Mouse (Mus musculus) small intestine, adult 2 months (tissue): ENCODE results near the gene Rab11b. TPM values are rescaled to one million over a fixed set of nuclear protein-coding genes. Genes with fewer than 3 reads are reported as not detected.
A peak's percentile ranks its signal among the peaks of the same experiment; 100 is the strongest.
"Not testable (repeated sequence)": the region's sequence is repeated elsewhere in the genome, so short reads cannot be mapped to it uniquely, and the experiment has no call there.

Experiments used
- H3K27ac ChIP-seq: fragments of 200-500 bp; 2 replicates; pipeline ENCODE4 v1.5.1; 2012; ENCODE audit warnings: low read depth, low read length, control low read depth, inconsistent platforms; ENCODE audit not compliant: insufficient read depth
- H3K27me3 ChIP-seq: fragments of 200-500 bp; 2 replicates; pipeline ENCODE4 v1.6.1; 2012; ENCODE audit warnings: mild to moderate bottlenecking, moderate library complexity, low read length, inconsistent platforms; ENCODE audit not compliant: control insufficient read depth, insufficient read depth
- H3K36me3 ChIP-seq: fragments of 200-500 bp; 2 replicates; pipeline ENCODE4 v1.6.1; 2012; ENCODE audit warnings: mild to moderate bottlenecking, low read length, control low read depth, inconsistent platforms; ENCODE audit not compliant: control insufficient read depth, insufficient read depth
- H3K4me1 ChIP-seq: fragments of 200-500 bp; 2 replicates; pipeline ENCODE4 v1.6.1; 2012; ENCODE audit warnings: low read length, inconsistent platforms, mixed read lengths; ENCODE audit not compliant: control insufficient read depth, insufficient read depth, insufficient read length
- H3K4me3 ChIP-seq: fragments of 200-500 bp; 2 replicates; pipeline ENCODE4 v1.5.1; 2012; ENCODE audit warnings: low read depth, mild to moderate bottlenecking, control low read depth, inconsistent platforms, low read length, moderate library complexity
- CTCF ChIP-seq: fragments of 200-500 bp; IDR thresholded peaks from 2 replicates; pipeline ENCODE4 v1.5.1; 2012; ENCODE audit warnings: low read depth, mild to moderate bottlenecking, control low read depth, inconsistent platforms, low read length, moderate library complexity, mixed read lengths; ENCODE audit not compliant: insufficient replicate concordance, insufficient read length; ENCODE audit errors: extremely low read depth
- POLR2A ChIP-seq: fragments of 200-500 bp; IDR thresholded peaks from 2 replicates; pipeline ENCODE4 v1.6.1; 2012; ENCODE audit warnings: low read depth, mild to moderate bottlenecking, control low read depth, inconsistent platforms, low read length, moderate library complexity
- WGBS: fragments of 180-500 bp; shearing (Covaris S2); methylation state at CpG from one replicate; pipeline ENCODE4 v1.1.7; 2018; 5-methylcytosine and 5-hydroxymethylcytosine counted together
- polyA plus RNA-seq: library from polyadenylated mRNA; depleted of rRNA; stranded (reverse); fragments of >200 nt; gene quantifications from 2 replicates; pipeline ENCODE4 v1.2.3, GENCODE M21; 2012

Gene Rab11b
- polyA plus RNA-seq, 1 experiment: 431 TPM

- Histone ChIP-seq H3K36me3 (peaks cover 23% of the 10 kb centered on the region), H3K4me3 (no peak overlapping the region), H3K27ac (no peak overlapping the region), H3K27me3 (no peaks in the 10 kb centered on the region), H3K4me1 (peaks cover 15% of the 10 kb centered on the region)
- TF ChIP-seq CTCF (no peak), POLR2A (no peak)
- 88% methylated on average over 2 of the region's 2 CpGs for WGBS
These were observed 8.0 kb downstream of the Rab11b start for GRCm38 (mm10) chr17:33752297-33752696.

DNA sequence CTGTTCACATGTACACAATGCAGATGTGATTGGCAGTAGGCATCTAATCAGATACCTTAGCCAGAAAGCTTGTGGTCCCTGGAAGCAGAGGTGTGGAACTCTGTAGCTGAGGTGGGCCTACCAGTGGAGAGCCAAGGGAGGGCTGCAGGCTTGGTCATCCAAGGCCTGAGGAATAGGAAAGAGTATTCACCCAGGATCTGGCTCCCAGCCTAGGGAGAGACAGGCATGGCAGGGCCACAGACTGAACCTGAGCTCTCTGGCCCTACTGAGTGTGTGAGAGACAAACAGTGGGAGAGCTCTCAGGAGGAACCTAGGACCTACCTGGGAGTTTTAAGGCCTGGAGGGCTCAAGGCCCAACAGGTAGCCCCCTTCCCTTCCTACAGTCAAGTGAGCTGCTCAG is 9.1 kb downstream of the Rab11b start:
- no peak overlapping the region for H3K27ac ChIP-seq
- TF ChIP-seq POLR2A: no peak
- TF ChIP-seq CTCF: no peak
- H3K4me3 ChIP-seq: no peak overlapping the region
- H3K4me1 ChIP-seq: peaks cover 10% of the 10 kb centered on the region; the same call in 1 of the 2 replicates
- H3K36me3 ChIP-seq: peaks cover 26% of the 10 kb centered on the region
- no peaks in the 10 kb centered on the region for H3K27me3 ChIP-seq

DNA sequence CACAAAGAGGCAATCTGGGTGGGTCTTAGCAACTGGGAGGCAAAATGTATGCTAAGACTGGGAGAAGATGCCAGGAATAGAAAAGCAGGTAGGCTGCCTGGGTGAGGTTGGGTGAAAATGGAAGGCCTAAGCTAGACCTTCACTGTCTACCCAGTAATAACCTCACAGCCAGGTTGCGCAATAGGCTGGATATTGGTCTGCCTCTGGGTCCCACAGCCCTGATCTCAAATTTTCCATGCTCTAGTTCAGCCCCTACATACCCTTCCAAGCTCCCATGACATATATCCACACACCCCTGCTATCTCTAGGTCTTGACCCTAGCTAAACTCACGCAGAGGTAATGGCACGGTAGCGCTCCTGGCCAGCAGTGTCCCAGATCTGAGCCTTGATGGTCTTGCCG is 10.9 kb downstream of the Rab11b start:
- Histone ChIP-seq H3K4me3 (no peak overlapping the region), H3K27me3 (no peaks in the 10 kb centered on the region), H3K4me1 (no peaks in the 10 kb centered on the region; the same call in 1 of the 2 replicates), H3K36me3 (peaks cover 28% of the 10 kb centered on the region), H3K27ac (no peak overlapping the region)
- TF ChIP-seq CTCF (no peak), POLR2A (no peak)
- WGBS: 89% methylated on average over 5 of the region's 5 CpGs

DNA sequence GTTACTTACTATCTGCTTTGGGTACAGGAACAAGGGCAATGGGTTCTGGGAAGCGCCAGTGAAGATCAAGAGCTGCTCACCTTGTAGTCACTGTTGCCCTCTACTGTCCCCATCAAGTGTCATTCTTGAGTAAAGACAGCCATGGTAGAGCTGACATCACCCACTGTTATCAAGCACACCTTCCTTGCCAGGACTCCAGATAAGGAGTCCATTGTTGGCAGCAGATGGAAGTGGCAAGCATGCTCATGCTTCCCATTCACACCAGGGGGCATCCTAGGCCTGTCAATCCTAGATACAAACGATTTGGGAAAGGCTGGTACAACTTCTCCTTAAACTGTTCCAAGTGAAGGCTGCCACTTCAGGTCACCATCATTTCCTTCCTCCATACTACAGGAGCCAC is 14.3 kb downstream of the Rab11b start:
- H3K27ac ChIP-seq: no peak overlapping the region
- WGBS: 20% methylated on average over 2 of the region's 2 CpGs
- TF ChIP-seq CTCF: peak; percentile 73; the same call in 1 of the 2 replicates
- no peak for TF ChIP-seq POLR2A
- no peak overlapping the region for H3K4me3 ChIP-seq
- H3K36me3 ChIP-seq: peaks cover 28% of the 10 kb centered on the region
- no peaks in the 10 kb centered on the region for H3K27me3 ChIP-seq
- H3K4me1 ChIP-seq: no peaks in the 10 kb centered on the region; the same call in 1 of the 2 replicates

DNA sequence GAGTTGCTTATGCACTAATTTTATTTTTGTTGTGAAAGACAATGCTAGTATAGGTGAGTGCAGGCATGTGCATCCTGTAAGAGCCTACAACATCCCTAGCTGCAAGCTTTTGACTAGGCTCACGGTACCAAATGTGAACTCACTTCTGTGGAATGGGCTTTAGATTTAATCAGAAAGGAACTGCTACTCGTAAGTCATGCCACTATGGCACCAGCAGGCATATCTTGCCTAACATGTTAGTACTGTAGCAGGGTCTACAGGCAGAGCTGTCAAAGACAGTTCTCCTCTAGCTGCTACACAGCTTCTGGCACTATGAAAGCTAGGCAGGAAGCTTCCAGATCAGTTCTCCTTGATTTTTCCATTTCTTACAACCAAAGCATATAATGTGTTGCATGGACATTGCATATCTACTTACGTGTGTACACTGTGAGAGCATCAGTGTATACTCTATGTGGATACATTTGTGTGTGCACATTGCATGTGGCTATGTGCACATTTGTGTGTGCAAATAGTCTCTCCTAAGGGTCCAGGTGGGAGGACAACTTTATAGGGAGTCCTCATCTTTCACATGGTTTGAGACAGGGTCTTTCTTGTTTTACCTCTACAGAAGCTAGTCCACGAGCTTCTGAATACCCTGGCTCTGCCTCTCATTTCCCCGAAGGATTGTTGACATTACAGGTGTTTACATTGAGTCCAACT is 15.5 kb downstream of the Rab11b start:
- no peak for TF ChIP-seq CTCF
- no peak for TF ChIP-seq POLR2A
- H3K27ac ChIP-seq: no peak overlapping the region

GRCm38 (mm10) chr17:33742420-33742819 is 17.9 kb downstream of the Rab11b start:
- 89% methylated on average over 1 of the region's 1 CpGs for WGBS
- peaks cover 5% of the 10 kb centered on the region for H3K36me3 ChIP-seq
- TF ChIP-seq CTCF: no peak
- no peak for TF ChIP-seq POLR2A
- no peaks in the 10 kb centered on the region; the same call in 1 of the 2 replicates for H3K4me1 ChIP-seq
- H3K27ac ChIP-seq: no peak overlapping the region
- H3K4me3 ChIP-seq: no peak overlapping the region
- no peaks in the 10 kb centered on the region for H3K27me3 ChIP-seq

More for the DNA sequence above, 15.5 kb downstream of the Rab11b start:
- no peaks in the 10 kb centered on the region; the same call in 1 of the 2 replicates for H3K4me1 ChIP-seq
- H3K27me3 ChIP-seq: no peaks in the 10 kb centered on the region
- peaks cover 24% of the 10 kb centered on the region for H3K36me3 ChIP-seq
- WGBS: 69% methylated on average over 5 of the region's 5 CpGs
- no peak overlapping the region for H3K4me3 ChIP-seq

GRCm38 (mm10) chr17:33733526-33733925 is 26.8 kb downstream of the Rab11b start:
- H3K27ac ChIP-seq: not testable (repeated sequence)
- WGBS: 70% methylated on average over 10 of the region's 10 CpGs

DNA sequence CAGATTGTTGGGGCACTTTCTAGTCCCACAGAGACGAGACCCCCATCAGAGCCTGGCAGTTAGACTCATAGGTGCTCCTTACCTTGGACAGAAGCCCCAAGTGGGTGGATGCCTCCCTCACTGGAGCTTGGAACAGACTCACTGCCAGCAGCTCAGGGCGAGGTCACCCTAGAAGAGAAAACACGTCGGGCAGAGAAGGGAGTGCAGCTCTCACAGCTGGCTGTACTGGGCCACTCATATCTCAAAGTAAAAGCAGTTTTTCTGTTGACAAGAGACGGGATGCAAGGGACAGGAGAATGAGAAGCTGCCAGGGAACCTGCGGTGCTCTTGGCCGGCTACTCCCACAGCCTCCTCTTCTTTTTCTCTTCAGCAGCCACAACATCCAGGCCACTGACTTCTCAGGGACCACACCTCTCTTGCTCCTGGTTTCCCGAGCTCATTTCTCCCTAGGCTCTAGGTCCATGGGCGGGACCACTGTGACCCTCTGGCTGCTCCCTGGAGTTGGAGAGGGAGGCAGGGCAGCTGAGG is 27.7 kb downstream of the Rab11b start:
- WGBS: 41% methylated on average over 9 of the region's 9 CpGs
- not testable (repeated sequence) for H3K27me3 ChIP-seq, H3K4me1 ChIP-seq, H3K4me3 ChIP-seq, H3K36me3 ChIP-seq, H3K27ac ChIP-seq

More at GRCm38 (mm10) chr17:33733526-33733925, 26.8 kb downstream of the Rab11b start:
- not testable (repeated sequence) for H3K36me3 ChIP-seq, H3K4me1 ChIP-seq, H3K27me3 ChIP-seq, H3K4me3 ChIP-seq
